Mouse (Mus musculus) bone marrow, adult 2 months (tissue): Measurements from ENCODE around the gene Mfsd5. TPM values are rescaled to one million over a fixed set of nuclear protein-coding genes. Genes with fewer than 3 reads are reported as not detected.

Source experiments
- H3K27ac ChIP-seq: fragments of 200-500 bp; 2 replicates; pipeline ENCODE4 v1.5.1; 2012; ENCODE audit warnings: low read depth, mild to moderate bottlenecking, control low read depth, inconsistent platforms, low read length; ENCODE audit not compliant: control insufficient read depth, poor library complexity, insufficient read depth
- H3K4me1 ChIP-seq: fragments of 200-500 bp; 2 replicates; pipeline ENCODE4 v1.6.1; 2011; ENCODE audit warnings: low read length; ENCODE audit not compliant: control insufficient read depth, insufficient read depth
- H3K4me3 ChIP-seq: fragments of 200-500 bp; replicated peaks from 2 replicates; pipeline ENCODE3; 2011; ENCODE audit warnings: mild to moderate bottlenecking, low read depth, low read length, control low read depth; ENCODE audit not compliant: control insufficient read depth
- CTCF ChIP-seq: fragments of 200-500 bp; IDR thresholded peaks from 2 replicates; pipeline ENCODE4 v1.5.1; 2011; ENCODE audit warnings: low read length, control low read depth; ENCODE audit not compliant: control insufficient read depth, insufficient read depth
- POLR2A ChIP-seq: fragments of 200-500 bp; IDR thresholded peaks from 2 replicates; pipeline ENCODE4 v1.6.1; 2011; ENCODE audit warnings: low read depth, mild to moderate bottlenecking, control low read depth, low read length, borderline replicate concordance; ENCODE audit not compliant: control insufficient read depth
- WGBS: fragments of 180-500 bp; shearing (Covaris S2); methylation state at CpG from one replicate; pipeline ENCODE4 v1.1.7; 2018; 5-methylcytosine and 5-hydroxymethylcytosine counted together
- polyA plus RNA-seq: library from polyadenylated mRNA; stranded (reverse); fragments of >200 nt; gene quantifications from 2 replicates; pipeline ENCODE4 v1.2.4, GENCODE M21; 2011; ENCODE audit warnings: low replicate concordance; ENCODE audit not compliant: missing spikeins, insufficient read depth, insufficient read length

Mfsd5 gene
- 10.5 and 13.5 TPM in 2 replicates for polyA plus RNA-seq

- Histone ChIP-seq H3K4me1 (peaks cover 6% of the 10 kb centered on the region; the same call in 1 of the 2 replicates), H3K4me3 (peak within 1 kb of the TSS; percentile 75), H3K27ac (peak within 1 kb of the TSS; percentile 92)
- TF ChIP-seq POLR2A = peak; percentile 79
- 0 out of 2 replicates have a peak, but pooled peaks have one; percentile 5 for TF ChIP-seq CTCF
- under 1% methylated on average over 65 of the region's 65 CpGs for WGBS
These were observed at the start of gene Mfsd5 for GRCm38 (mm10) chr15:102279092-102279782. Mfsd5 (plus strand) TSS chr15:102279454.

GRCm38 (mm10) chr15:102230408-102231321 lies 48.6 kb upstream of the Mfsd5 start:
- H3K4me3 ChIP-seq = peak overlapping the region; percentile 71
- TF ChIP-seq CTCF (no peak), POLR2A (no peak)
- WGBS = 56% methylated on average over 17 of the region's 17 CpGs
- H3K4me1 ChIP-seq = peaks cover 7% of the 10 kb centered on the region
- H3K27ac ChIP-seq = peak overlapping the region; percentile 44

GRCm38 (mm10) chr15:102231748-102232147 lies 47.5 kb upstream of the Mfsd5 start, which contains the start of gene Itgb7:
Itgb7 (minus strand) TSS chr15:102231944.
- Histone ChIP-seq H3K4me3 (peak within 1 kb of the TSS; percentile 71), H3K27ac (peak within 1 kb of the TSS; percentile 44), H3K4me1 (peaks cover 7% of the 10 kb centered on the region)

GRCm38 (mm10) chr15:102232764-102233163 lies 46.5 kb upstream of the Mfsd5 start:
- Histone ChIP-seq H3K27ac (no peak overlapping the region), H3K4me1 (peaks cover 7% of the 10 kb centered on the region), H3K4me3 (no peak overlapping the region)
- TF ChIP-seq POLR2A (no peak), CTCF (no peak)
- WGBS = 60% methylated on average over 7 of the region's 7 CpGs

More at GRCm38 (mm10) chr15:102231748-102232147, 47.5 kb upstream of the Mfsd5 start, which contains the start of gene Itgb7:
- WGBS = under 1% methylated on average over 6 of the region's 6 CpGs
- TF ChIP-seq CTCF (no peak), POLR2A (peak; percentile 74; the same call in 1 of the 2 replicates)

GRCm38 (mm10) chr15:102233896-102234295 lies 45.4 kb upstream of the Mfsd5 start:
- no peak overlapping the region for H3K27ac ChIP-seq
- WGBS = 0% methylated on average over 2 of the region's 2 CpGs

GRCm38 (mm10) chr15:102235371-102236027 lies 43.8 kb upstream of the Mfsd5 start:
- Histone ChIP-seq H3K4me1 (peaks cover 7% of the 10 kb centered on the region), H3K4me3 (no peak overlapping the region), H3K27ac (peak overlapping the region; percentile 35; the same call in 1 of the 2 replicates)
- no peak for TF ChIP-seq CTCF
- TF ChIP-seq POLR2A = no peak
- 14% methylated on average over 21 of the region's 21 CpGs for WGBS

More at GRCm38 (mm10) chr15:102233896-102234295, 45.4 kb upstream of the Mfsd5 start:
- TF ChIP-seq POLR2A = no peak
- TF ChIP-seq CTCF = no peak
- H3K4me3 ChIP-seq = no peak overlapping the region
- peaks cover 7% of the 10 kb centered on the region for H3K4me1 ChIP-seq

GRCm38 (mm10) chr15:102238543-102239259 lies 40.6 kb upstream of the Mfsd5 start:
- no peak overlapping the region for H3K27ac ChIP-seq
- H3K4me1 ChIP-seq = peaks cover 4% of the 10 kb centered on the region
- WGBS = 81% methylated on average over 14 of the region's 14 CpGs
- H3K4me3 ChIP-seq = no peak overlapping the region
- TF ChIP-seq POLR2A (no peak), CTCF (no peak)
